In genomic region chr8:93273321-93273720, GRCm38 (mm10) we compare ENCODE assay signal across 15 mouse cellular contexts. TPM values are rescaled to one million over a fixed set of nuclear protein-coding genes. Genes with fewer than 3 reads are reported as not detected.
A peak's percentile ranks its signal among the peaks of the same experiment; 100 is the strongest.
DNase-seq lines count a peak whose midpoint lies in the region; ATAC-seq and TF ChIP-seq lines count a peak whose summit lies in the region.
"Had no signal": no experiment of that assay in that cellular context is flagged by ENCODE, and none has a peak within 500 bp of the region (broad histone marks: within the 10 kb centered on the region; RNA-seq: fewer than 3 reads in every experiment).

No protein-coding gene starts in this region.

- 85% methylated on average over 3 of the region's 3 CpGs for WGBS in kidney, embryonic 16.5 days

- ATAC-seq in kidney, embryonic 16.5 days (ENCODE audit: low FRiP score, low TSS enrichment), result no peak
- ATAC-seq in monocyte, adult 5-6 weeks (replicated peaks; ENCODE audit: insufficient number of reproducible peaks, low FRiP score, low TSS enrichment, poor library complexity, severe bottlenecking), result no peak
- ATAC-seq: midbrain, embryonic 16.5 days had no signal

- in situ Hi-C loops in ES-E14 (cut with MboI; ENCODE audit: low sequenced_read_pairs in 2 of 2, unreplicated experiment in 2 of 2), result no loop called here

- peak; percentile 34 to 39 for DNase-seq in kidney, adult 8-10 months
- no peak for DNase-seq in ES-E14 (ENCODE audit: low read depth, low spot score)
- DNase-seq in adrenal gland, postnatal 25 days, result peak; percentile 6
- peak; percentile 38 for DNase-seq in layer of hippocampus, adult 9-11 months
- DNase-seq in thymus, postnatal 36 days, result no peak
- no peak for DNase-seq in cerebellum, adult 9-11 months
- DNase-seq: cerebellum, adult 11-12 months had no signal

- no peaks in the 10 kb centered on the region for H3K27me3 ChIP-seq in kidney, embryonic 16.5 days (ENCODE audit: insufficient read depth, low read length)
- H3K27me3 ChIP-seq: forebrain, embryonic 12.5 days; hindbrain, embryonic 12.5 days had no signal

- no peak overlapping the region for H3K4me3 ChIP-seq in kidney, embryonic 16.5 days (ENCODE audit: low read length)
- H3K4me3 ChIP-seq in ES-E14 (ENCODE audit: insufficient read depth in 1 of 2, low read depth in 1 of 2, low read length in 2 of 2, poor library complexity in 1 of 2, severe bottlenecking in 1 of 2), result no peak overlapping the region
- H3K4me3 ChIP-seq: forebrain, embryonic 12.5 days; hindbrain, embryonic 12.5 days; limb, embryonic 10.5 days had no signal

- H3K4me1 ChIP-seq in kidney, embryonic 16.5 days (ENCODE audit: insufficient read depth, low read length), result no peaks in the 10 kb centered on the region
- H3K4me1 ChIP-seq in ES-E14 (ENCODE audit: control insufficient read depth in 2 of 2, insufficient read depth in 2 of 2, low read length in 2 of 2, poor library complexity in 1 of 2), result no peaks in the 10 kb centered on the region
- H3K4me1 ChIP-seq: forebrain, embryonic 12.5 days; hindbrain, embryonic 12.5 days; limb, embryonic 10.5 days had no signal

- no peak overlapping the region for H3K9ac ChIP-seq in kidney, embryonic 16.5 days (replicated peaks; ENCODE audit: low read length)
- no peak overlapping the region for H3K9ac ChIP-seq in ES-E14 (ENCODE audit: insufficient read depth, low read depth, low read length, poor library complexity, severe bottlenecking)
- H3K9ac ChIP-seq: forebrain, embryonic 12.5 days; hindbrain, embryonic 12.5 days had no signal

- no peaks in the 10 kb centered on the region for H3K36me3 ChIP-seq in kidney, embryonic 16.5 days (ENCODE audit: insufficient read depth, low read length)
- no peaks in the 10 kb centered on the region for H3K36me3 ChIP-seq in ES-E14 (ENCODE audit: control insufficient read depth, insufficient read depth, low read length, poor library complexity, severe bottlenecking)
- H3K36me3 ChIP-seq: forebrain, embryonic 12.5 days; hindbrain, embryonic 12.5 days; limb, embryonic 10.5 days had no signal

- H3K9me3 ChIP-seq in kidney, embryonic 16.5 days (ENCODE audit: low read length), result no peaks in the 10 kb centered on the region
- H3K9me3 ChIP-seq in ES-E14 (ENCODE audit: control insufficient read depth, insufficient read depth, low read depth, low read length), result no peaks in the 10 kb centered on the region
- H3K9me3 ChIP-seq: forebrain, embryonic 12.5 days; hindbrain, embryonic 12.5 days; limb, embryonic 10.5 days had no signal

- H3K27ac ChIP-seq in kidney, embryonic 16.5 days (ENCODE audit: low read length), result no peak overlapping the region
- no peak overlapping the region for H3K27ac ChIP-seq in ES-E14 (ENCODE audit: insufficient read depth, low read depth, low read length, poor library complexity, severe bottlenecking)
- H3K27ac ChIP-seq: forebrain, embryonic 12.5 days; hindbrain, embryonic 12.5 days; limb, embryonic 10.5 days had no signal

- H3K4me2 ChIP-seq in kidney, embryonic 16.5 days (replicated peaks; ENCODE audit: low read depth, low read length), result no peak overlapping the region
- H3K4me2 ChIP-seq: forebrain, embryonic 12.5 days; hindbrain, embryonic 12.5 days had no signal

TF ChIP-seq in ES-E14, 5 proteins besides CTCF, POLR2A, EP300 and RAD21:
- no peak for TF ChIP-seq ZC3H11A (IDR thresholded peaks at IDR 0.05; ENCODE audit: borderline replicate concordance, low read depth, low read length)
- TF ChIP-seq ZNF384 (IDR thresholded peaks at IDR 0.05; ENCODE audit: low read depth, low read length), result no peak
- TF ChIP-seq MAFK (IDR thresholded peaks at IDR 0.05; ENCODE audit: insufficient read depth, low read depth, low read length), result 0 out of 2 replicates have a peak, but pooled peaks have one; percentile 57
- TF ChIP-seq CHD2 (IDR thresholded peaks at IDR 0.05; ENCODE audit: low read depth, low read length), result no peak
- no peak for TF ChIP-seq HCFC1 (IDR thresholded peaks at IDR 0.05; ENCODE audit: borderline replicate concordance, insufficient read depth, low read length)

RNA-seq across cellular contexts. Expression of gene Ces1f, which starts 6.2 kb away (rescaled TPM):
- polyA plus RNA-seq in kidney, embryonic 16.5 days (2015; fragmentation: Nextera tagmentation; extraction: Ambion mirVana), result 0.31 TPM in 1 of 2 replicates, not detected in the other
- total RNA-seq in ES-E14 (2012; rRNA removed), result not detected in 2 replicates
- 7.5 and 9.8 TPM in 2 replicates for total RNA-seq in adrenal gland, postnatal 25 days (2021)
- total RNA-seq in monocyte, adult 5-6 weeks (2017), result not detected in 3 replicates
- total RNA-seq: CH12.LX had no signal
- polyA plus RNA-seq: embryonic facial prominence, embryonic 11.5 days; forebrain, embryonic 12.5 days; hindbrain, embryonic 12.5 days; limb, embryonic 10.5 days; midbrain, embryonic 16.5 days had no signal

RNA-seq across cellular contexts. Expression of gene Ces1e, which starts 43.9 kb away (rescaled TPM):
- 0.21 and 0.51 TPM in 2 replicates for polyA plus RNA-seq in kidney, embryonic 16.5 days (2015; fragmentation: Nextera tagmentation; extraction: Ambion mirVana)
- not detected in 2 replicates for total RNA-seq in ES-E14 (2012; rRNA removed)
- not detected in 2 replicates for total RNA-seq in adrenal gland, postnatal 25 days (2021)
- not detected in 3 replicates for total RNA-seq in monocyte, adult 5-6 weeks (2017)
- total RNA-seq: CH12.LX had no signal
- polyA plus RNA-seq: embryonic facial prominence, embryonic 11.5 days; forebrain, embryonic 12.5 days; hindbrain, embryonic 12.5 days; limb, embryonic 10.5 days; midbrain, embryonic 16.5 days had no signal

Comparison
In these comparisons a context has a peak if more than half of its experiments do, and no peak if none do; other contexts are left out.
1. DNase-seq: peak in kidney, adult 8-10 months (2 of 2), adrenal gland, postnatal 25 days (single experiment) and layer of hippocampus, adult 9-11 months (single experiment); none in ES-E14 (single experiment), thymus, postnatal 36 days (0 of 2) and cerebellum, adult 9-11 months (single experiment).